Mouse (Mus musculus): ENCODE results near the gene Trim25. TPM values are rescaled to one million over a fixed set of nuclear protein-coding genes. Genes with fewer than 3 reads are reported as not detected.
A peak's percentile ranks its signal among the peaks of the same experiment; 100 is the strongest.

Trim25 gene
- polyA plus RNA-seq, 1 experiment from 2014 or later, result 23.5 TPM

GRCm38 (mm10) chr11:89024181-89024881, 25.2 kb downstream of the Trim25 start:
- ATAC-seq, result peak; percentile 88
- Histone ChIP-seq H3K27me3 (replicated peaks; ENCODE audit: insufficient read depth, low read length) (no peaks in the 10 kb centered on the region), H3K9ac (replicated peaks; ENCODE audit: low read depth) (no peak overlapping the region), H3K4me1 (ENCODE audit: insufficient read depth, low read depth, low read length) (peaks cover 16% of the 10 kb centered on the region; the same call in 1 of the 2 replicates), H3K36me3 (ENCODE audit: insufficient read depth, low read length) (no peaks in the 10 kb centered on the region; the same call in 1 of the 2 replicates), H3K4me2 (replicated peaks; ENCODE audit: low read depth, low read length) (no peak overlapping the region), H3K27ac (ENCODE audit: low read length) (peak overlapping the region; percentile 74), H3K9me3 (ENCODE audit: low read length) (no peaks in the 10 kb centered on the region), H3K4me3 (ENCODE audit: low read depth, low read length) (no peak overlapping the region)
- peak; percentile 97 for DNase-seq (ENCODE audit: low spot score)
- 15% methylated on average over 11 of the region's 11 CpGs for WGBS
- TF ChIP-seq EP300 (IDR thresholded peaks at IDR 0.05) (peak; percentile 94), CTCF (IDR thresholded peaks at IDR 0.05) (peak; percentile 8; the same call in 1 of the 2 replicates)

DNA sequence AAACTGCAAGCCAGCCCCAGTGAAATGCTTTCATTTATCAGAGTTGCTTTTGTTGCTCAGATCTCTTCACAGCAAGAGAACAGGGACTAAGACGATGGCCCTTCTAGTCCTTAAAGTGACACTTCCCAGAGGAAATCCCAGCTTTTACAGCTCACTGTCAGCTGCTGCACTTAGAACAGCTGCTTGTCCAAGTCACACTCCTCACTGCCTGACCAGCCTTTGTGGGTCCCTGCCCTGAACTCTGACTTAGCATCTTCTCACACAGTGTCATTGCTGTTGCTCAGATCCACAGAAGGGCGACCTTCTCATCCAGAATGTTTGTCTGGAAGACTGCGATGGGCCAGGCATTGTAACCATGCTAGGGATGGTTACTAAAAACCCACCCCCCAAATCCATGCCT, 26.4 kb downstream of the Trim25 start:
- Histone ChIP-seq H3K4me1 (ENCODE audit: insufficient read depth, low read depth, low read length) (peaks cover 16% of the 10 kb centered on the region; the same call in 1 of the 2 replicates), H3K27me3 (replicated peaks; ENCODE audit: insufficient read depth, low read length) (no peaks in the 10 kb centered on the region), H3K36me3 (ENCODE audit: insufficient read depth, low read length) (no peaks in the 10 kb centered on the region), H3K4me2 (replicated peaks; ENCODE audit: low read depth, low read length) (no peak overlapping the region), H3K27ac (ENCODE audit: low read length) (peak overlapping the region; percentile 74; the same call in 1 of the 2 replicates), H3K9ac (replicated peaks; ENCODE audit: low read depth) (no peak overlapping the region), H3K4me3 (ENCODE audit: low read depth, low read length) (no peak overlapping the region), H3K9me3 (ENCODE audit: low read length) (no peaks in the 10 kb centered on the region)
- TF ChIP-seq CTCF (IDR thresholded peaks at IDR 0.05), result no peak
- no peak for TF ChIP-seq EP300 (IDR thresholded peaks at IDR 0.05)
- 72% methylated on average over 3 of the region's 3 CpGs for WGBS
- DNase-seq (ENCODE audit: low spot score) (peak; percentile 37), ATAC-seq (no peak)

DNA sequence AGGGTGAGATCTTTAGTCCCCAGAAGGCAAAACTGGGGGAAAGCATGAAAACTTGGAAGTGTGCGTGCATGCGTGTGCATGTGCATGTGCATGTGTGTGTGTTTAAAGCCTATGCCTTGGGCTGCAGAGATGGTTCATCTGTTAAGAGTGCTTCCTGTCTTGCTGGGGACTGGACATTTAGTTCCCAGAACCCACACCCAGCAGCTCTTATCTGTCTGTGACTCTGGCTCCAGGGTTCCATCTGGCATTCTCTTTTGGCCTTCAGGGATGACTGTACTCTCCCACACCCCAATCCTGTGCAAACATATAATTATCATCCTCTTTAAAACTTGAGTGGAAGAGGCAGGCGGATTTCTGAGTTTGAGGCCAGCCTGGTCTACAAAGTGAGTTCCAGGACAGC, 26.9 kb downstream of the Trim25 start:
- TF ChIP-seq CTCF (IDR thresholded peaks at IDR 0.05) (no peak), EP300 (IDR thresholded peaks at IDR 0.05) (peak; percentile 86)

DNA sequence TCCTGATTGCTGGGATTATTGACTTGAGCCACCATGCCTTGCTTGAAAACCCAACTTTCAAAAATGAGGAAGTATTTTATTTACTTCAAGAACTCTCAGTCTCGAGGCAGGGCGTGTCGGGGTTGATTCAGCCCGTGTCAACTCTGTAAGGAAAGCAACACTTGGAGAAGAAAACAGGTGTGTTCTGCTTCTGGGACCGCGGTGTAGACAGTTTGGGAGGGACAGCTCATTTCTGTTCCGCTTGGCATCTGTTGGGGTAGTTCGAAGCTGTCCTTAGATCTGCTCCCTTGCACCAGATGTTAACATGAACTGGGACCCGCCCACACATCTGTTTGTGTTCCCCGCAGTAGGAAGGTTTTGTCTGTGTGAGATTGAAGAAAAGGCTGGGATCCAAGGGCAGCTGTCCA, 28.8 kb downstream of the Trim25 start:
- H3K4me2 ChIP-seq (replicated peaks; ENCODE audit: low read depth, low read length), result no peak overlapping the region
- WGBS, result 38% methylated on average over 10 of the region's 10 CpGs
- H3K36me3 ChIP-seq (ENCODE audit: insufficient read depth, low read length), result no peaks in the 10 kb centered on the region
- TF ChIP-seq CTCF (IDR thresholded peaks at IDR 0.05) (no peak), EP300 (IDR thresholded peaks at IDR 0.05) (no peak; the same call in 1 of the 2 replicates)
- DNase-seq (ENCODE audit: low spot score) (peak; percentile 68), ATAC-seq (no peak)
- no peak overlapping the region for H3K9ac ChIP-seq (replicated peaks; ENCODE audit: low read depth)
- no peaks in the 10 kb centered on the region for H3K27me3 ChIP-seq (replicated peaks; ENCODE audit: insufficient read depth, low read length)
- H3K9me3 ChIP-seq (ENCODE audit: low read length), result no peaks in the 10 kb centered on the region
- H3K4me3 ChIP-seq (ENCODE audit: low read depth, low read length), result no peak overlapping the region
- H3K4me1 ChIP-seq (ENCODE audit: insufficient read depth, low read depth, low read length), result peaks cover 15% of the 10 kb centered on the region; the same call in 1 of the 2 replicates
- H3K27ac ChIP-seq (ENCODE audit: low read length), result peak overlapping the region; percentile 62

More for the DNA sequence above, 26.9 kb downstream of the Trim25 start:
- no peak overlapping the region for H3K4me2 ChIP-seq (replicated peaks; ENCODE audit: low read depth, low read length)
- no peaks in the 10 kb centered on the region for H3K9me3 ChIP-seq (ENCODE audit: low read length)
- H3K9ac ChIP-seq (replicated peaks; ENCODE audit: low read depth), result no peak overlapping the region
- no peak for DNase-seq (ENCODE audit: low spot score)
- H3K27me3 ChIP-seq (replicated peaks; ENCODE audit: insufficient read depth, low read length), result no peaks in the 10 kb centered on the region
- 85% methylated on average over 3 of the region's 3 CpGs for WGBS
- H3K4me3 ChIP-seq (ENCODE audit: low read depth, low read length), result no peak overlapping the region
- H3K36me3 ChIP-seq (ENCODE audit: insufficient read depth, low read length), result no peaks in the 10 kb centered on the region
- H3K27ac ChIP-seq (ENCODE audit: low read length), result peak overlapping the region; percentile 74; the same call in 1 of the 2 replicates
- H3K4me1 ChIP-seq (ENCODE audit: insufficient read depth, low read depth, low read length), result peaks cover 16% of the 10 kb centered on the region; the same call in 1 of the 2 replicates
- no peak for ATAC-seq

DNA sequence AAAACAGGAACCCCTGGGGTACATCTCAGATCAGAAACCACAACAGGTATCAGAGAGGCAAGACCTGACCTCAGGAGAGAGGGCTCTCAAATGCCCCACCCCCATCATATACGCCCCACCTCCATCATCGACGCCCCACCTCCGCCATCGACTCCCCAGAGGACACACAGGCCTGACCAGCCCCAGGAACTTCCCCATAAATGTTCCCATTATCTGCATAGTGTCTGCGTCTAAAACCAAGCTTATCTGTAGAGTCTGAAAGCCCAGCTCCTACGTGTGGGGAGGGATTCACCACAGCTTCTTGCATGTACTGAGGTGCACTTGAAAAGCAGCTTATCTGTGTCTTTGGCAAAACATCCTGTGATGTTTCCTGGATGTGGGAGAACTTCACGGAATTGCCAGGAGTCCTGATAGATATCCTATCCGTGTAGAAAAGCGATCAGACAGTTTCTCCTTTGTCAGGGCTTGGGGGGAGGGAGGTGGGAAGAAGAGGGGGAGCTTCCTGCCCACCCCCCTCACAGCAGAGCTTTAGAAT, 29.8 kb downstream of the Trim25 start:
- WGBS, result 22% methylated on average over 10 of the region's 10 CpGs
- H3K4me3 ChIP-seq (ENCODE audit: low read depth, low read length), result no peak overlapping the region
- peak overlapping the region; percentile 62 for H3K27ac ChIP-seq (ENCODE audit: low read length)
- ATAC-seq (peak; percentile 13; the same call in 1 of the 2 replicates), DNase-seq (ENCODE audit: low spot score) (peak; percentile 44)
- H3K36me3 ChIP-seq (ENCODE audit: insufficient read depth, low read length), result no peaks in the 10 kb centered on the region
- no peak overlapping the region for H3K4me2 ChIP-seq (replicated peaks; ENCODE audit: low read depth, low read length)
- TF ChIP-seq CTCF (IDR thresholded peaks at IDR 0.05), result no peak
- peak; percentile 80; the same call in 1 of the 2 replicates for TF ChIP-seq EP300 (IDR thresholded peaks at IDR 0.05)
- no peaks in the 10 kb centered on the region for H3K27me3 ChIP-seq (replicated peaks; ENCODE audit: insufficient read depth, low read length)
- peaks cover 13% of the 10 kb centered on the region; the same call in 1 of the 2 replicates for H3K4me1 ChIP-seq (ENCODE audit: insufficient read depth, low read depth, low read length)
- H3K9ac ChIP-seq (replicated peaks; ENCODE audit: low read depth), result no peak overlapping the region
- no peaks in the 10 kb centered on the region for H3K9me3 ChIP-seq (ENCODE audit: low read length)

DNA sequence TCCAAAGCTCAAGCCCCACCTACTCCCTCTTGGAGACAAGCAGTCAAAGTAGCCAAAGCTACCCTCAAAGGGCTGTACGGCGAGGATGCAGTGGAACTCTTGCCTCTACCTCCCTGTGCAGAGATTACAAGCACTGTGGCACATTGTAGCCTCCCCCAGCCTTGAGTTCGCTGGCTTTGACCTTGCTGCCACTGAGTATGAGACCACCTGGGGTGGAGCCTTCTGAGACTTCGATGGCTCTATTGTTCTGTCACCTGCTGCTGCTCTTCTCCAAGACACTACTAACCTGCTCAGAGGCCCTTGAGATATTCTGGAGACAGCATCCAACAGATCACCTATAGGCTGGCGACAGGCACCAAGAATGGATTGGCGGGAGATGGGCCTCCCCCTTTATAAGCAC, 31.4 kb downstream of the Trim25 start:
- Histone ChIP-seq H3K4me3 (ENCODE audit: low read depth, low read length) (no peak overlapping the region), H3K27ac (ENCODE audit: low read length) (no peak overlapping the region), H3K4me1 (ENCODE audit: insufficient read depth, low read depth, low read length) (peaks cover 9% of the 10 kb centered on the region; the same call in 1 of the 2 replicates), H3K36me3 (ENCODE audit: insufficient read depth, low read length) (no peaks in the 10 kb centered on the region), H3K27me3 (replicated peaks; ENCODE audit: insufficient read depth, low read length) (no peaks in the 10 kb centered on the region), H3K9ac (replicated peaks; ENCODE audit: low read depth) (no peak overlapping the region), H3K9me3 (ENCODE audit: low read length) (no peaks in the 10 kb centered on the region), H3K4me2 (replicated peaks; ENCODE audit: low read depth, low read length) (no peak overlapping the region)
- ATAC-seq (no peak), DNase-seq (ENCODE audit: low spot score) (no peak)
- TF ChIP-seq EP300 (IDR thresholded peaks at IDR 0.05), result no peak
- no peak for TF ChIP-seq CTCF (IDR thresholded peaks at IDR 0.05)
- WGBS, result 78% methylated on average over 6 of the region's 6 CpGs

Measured in lung, postnatal 0 days (tissue).